Mouse (Mus musculus) heart, embryonic 10.5 days (tissue): ENCODE data around the gene Mboat2. TPM values are rescaled to one million over a fixed set of nuclear protein-coding genes. Genes with fewer than 3 reads are reported as not detected.
A peak's percentile ranks its signal among the peaks of the same experiment; 100 is the strongest.

ENCODE experiments used
- DNase-seq: peaks from one replicate; pipeline ENCODE4 v3.0.0-alpha.2; 2017; ENCODE audit warnings: low spot score
- H3K27ac ChIP-seq: fragments of 300-500 bp; sonication (generic); 2 replicates; pipeline ENCODE4 v1.5.1; 2016; ENCODE audit warnings: mild to moderate bottlenecking
- H3K27me3 ChIP-seq: fragments of 300-500 bp; sonication (generic); 2 replicates; pipeline ENCODE4 v1.6.1; 2016; ENCODE audit warnings: mild to moderate bottlenecking; ENCODE audit not compliant: poor library complexity, insufficient read depth, severe bottlenecking
- H3K36me3 ChIP-seq: fragments of 300-500 bp; sonication (generic); 2 replicates; pipeline ENCODE4 v1.6.1; 2016; ENCODE audit warnings: mild to moderate bottlenecking, moderate library complexity
- H3K4me1 ChIP-seq: fragments of 300-500 bp; sonication (generic); 2 replicates; pipeline ENCODE4 v1.6.1; 2016; ENCODE audit warnings: mild to moderate bottlenecking
- H3K4me3 ChIP-seq: fragments of 300-500 bp; sonication (generic); 2 replicates; pipeline ENCODE4 v1.5.1; 2016; ENCODE audit warnings: mild to moderate bottlenecking, moderate library complexity
- H3K9me3 ChIP-seq: fragments of 300-500 bp; sonication (generic); 2 replicates; pipeline ENCODE4 v1.6.1; 2016; ENCODE audit warnings: mild to moderate bottlenecking, moderate library complexity
- WGBS: fragments of 180-500 bp; shearing (Covaris S2); methylation state at CpG from one replicate; pipeline ENCODE4 v1.1.7; 2016; 5-methylcytosine and 5-hydroxymethylcytosine counted together
- polyA plus RNA-seq: library from polyadenylated mRNA; unstranded; fragments of >200 nt; fragmentation: Nextera tagmentation; extraction: Ambion mirVana; gene quantifications from 2 replicates; pipeline ENCODE4 v1.2.1, GENCODE M21; 2016

Mboat2 gene
- polyA plus RNA-seq, 1 experiment from 2014 or later, result 37.0 TPM

GRCm38 (mm10) chr12:24837947-24838346 lies 7.3 kb downstream of the Mboat2 start:
- Histone ChIP-seq H3K27ac (peak overlapping the region; percentile 59; the same call in 1 of the 2 replicates), H3K36me3 (no peaks in the 10 kb centered on the region), H3K4me1 (peaks cover 77% of the 10 kb centered on the region), H3K9me3 (no peaks in the 10 kb centered on the region), H3K27me3 (no peaks in the 10 kb centered on the region), H3K4me3 (no peak overlapping the region)
- DNase-seq, result no peak
- WGBS, result 57% methylated on average over 2 of the region's 2 CpGs

DNA sequence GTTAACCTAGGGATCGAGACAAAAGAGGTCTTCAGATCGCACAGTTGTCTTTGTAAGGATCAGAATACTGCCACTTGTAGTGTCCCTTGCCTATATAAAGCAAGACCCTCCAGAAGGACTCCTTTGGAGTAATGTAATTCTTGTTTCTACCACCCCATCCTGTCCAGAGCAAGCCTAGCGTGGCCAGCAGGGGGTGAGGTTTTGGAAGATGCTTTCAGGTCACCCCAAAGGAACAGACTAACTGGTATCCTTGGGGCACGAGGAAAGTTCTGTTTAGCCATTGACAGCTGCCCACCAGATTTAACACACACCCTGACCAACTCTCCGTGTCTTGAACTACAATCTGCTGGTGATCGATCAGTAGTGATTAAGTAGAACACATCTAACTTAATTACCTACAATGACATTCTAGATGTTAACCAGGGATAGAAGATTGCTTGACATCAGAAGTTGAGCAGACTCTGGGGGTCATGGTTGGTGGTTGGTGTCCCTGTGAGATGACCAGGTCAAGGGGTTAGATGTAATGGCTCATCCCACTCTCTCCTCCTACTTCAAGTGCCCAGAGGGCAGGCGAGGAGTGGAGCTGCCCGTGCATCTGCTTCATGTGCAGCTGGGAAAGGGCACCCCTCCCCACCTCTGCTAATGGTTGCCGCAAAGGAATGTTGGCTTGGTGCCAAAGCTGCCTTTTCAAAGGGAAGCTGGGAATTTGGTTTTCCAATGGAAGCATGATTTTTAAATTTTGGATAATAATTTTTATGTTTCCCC lies 10.6 kb downstream of the Mboat2 start:
- H3K9me3 ChIP-seq, result no peaks in the 10 kb centered on the region
- no peak overlapping the region for H3K4me3 ChIP-seq
- peak; percentile 82 for DNase-seq
- peak overlapping the region; percentile 56 for H3K27ac ChIP-seq
- H3K36me3 ChIP-seq, result no peaks in the 10 kb centered on the region
- H3K27me3 ChIP-seq, result no peaks in the 10 kb centered on the region
- peaks cover 90% of the 10 kb centered on the region for H3K4me1 ChIP-seq
- WGBS, result 53% methylated on average over 9 of the region's 9 CpGs

DNA sequence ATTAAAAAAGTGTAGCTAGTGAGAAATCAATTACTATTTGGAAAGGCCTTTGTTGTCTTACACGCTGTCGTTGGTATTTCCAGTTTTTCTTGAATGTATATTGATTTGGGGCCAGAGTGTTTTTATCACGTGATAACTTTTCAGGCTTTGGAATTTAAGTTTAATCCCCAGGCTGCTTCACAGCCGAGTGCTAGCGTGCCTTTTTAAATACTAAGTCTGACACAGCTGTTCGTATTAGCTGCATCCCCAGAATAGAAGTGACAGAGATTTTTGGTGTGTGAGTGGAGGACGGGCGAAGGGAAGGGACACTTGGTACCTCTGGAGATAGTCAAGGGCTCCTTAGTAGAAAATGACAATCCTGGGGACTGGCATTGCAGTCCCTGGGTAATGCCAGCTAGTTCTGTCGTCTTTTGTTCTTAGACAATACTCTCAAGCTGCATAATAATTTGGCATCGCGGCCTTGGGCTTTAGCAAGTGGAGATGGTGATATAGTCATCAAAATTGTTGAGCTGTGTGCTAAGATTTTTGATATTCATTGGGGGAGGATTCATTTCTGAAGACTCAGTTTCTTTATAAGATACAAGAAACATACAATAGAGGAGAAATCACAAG lies 11.7 kb downstream of the Mboat2 start:
- no peak overlapping the region for H3K4me3 ChIP-seq
- no peaks in the 10 kb centered on the region for H3K36me3 ChIP-seq
- no peak for DNase-seq
- peaks cover 81% of the 10 kb centered on the region for H3K4me1 ChIP-seq
- H3K9me3 ChIP-seq, result no peaks in the 10 kb centered on the region
- WGBS, result 67% methylated on average over 11 of the region's 11 CpGs
- peak overlapping the region; percentile 22; the same call in 1 of the 2 replicates for H3K27ac ChIP-seq
- no peaks in the 10 kb centered on the region for H3K27me3 ChIP-seq

GRCm38 (mm10) chr12:24843395-24844072 lies 12.9 kb downstream of the Mboat2 start:
- peaks cover 80% of the 10 kb centered on the region for H3K4me1 ChIP-seq
- no peak for DNase-seq

GRCm38 (mm10) chr12:24845344-24845743 lies 14.7 kb downstream of the Mboat2 start:
- H3K27me3 ChIP-seq, result no peaks in the 10 kb centered on the region
- peaks cover 70% of the 10 kb centered on the region for H3K4me1 ChIP-seq
- WGBS, result 74% methylated on average over 4 of the region's 4 CpGs
- H3K9me3 ChIP-seq, result no peaks in the 10 kb centered on the region
- DNase-seq, result no peak
- H3K4me3 ChIP-seq, result no peak overlapping the region
- no peak overlapping the region for H3K27ac ChIP-seq
- no peaks in the 10 kb centered on the region for H3K36me3 ChIP-seq

More at GRCm38 (mm10) chr12:24843395-24844072, 12.9 kb downstream of the Mboat2 start:
- no peaks in the 10 kb centered on the region for H3K36me3 ChIP-seq
- 29% methylated on average over 7 of the region's 7 CpGs for WGBS
- H3K4me3 ChIP-seq, result peak overlapping the region; percentile 5; the same call in 1 of the 2 replicates
- H3K27me3 ChIP-seq, result no peaks in the 10 kb centered on the region
- H3K9me3 ChIP-seq, result no peaks in the 10 kb centered on the region
- H3K27ac ChIP-seq, result peak overlapping the region; percentile 6; the same call in 1 of the 2 replicates

- Histone ChIP-seq H3K4me3 (no peak overlapping the region), H3K9me3 (no peaks in the 10 kb centered on the region), H3K27me3 (no peaks in the 10 kb centered on the region), H3K27ac (0 out of 2 replicates have a peak overlapping the region, but pooled peaks have one; percentile 56), H3K36me3 (no peaks in the 10 kb centered on the region), H3K4me1 (peaks cover 66% of the 10 kb centered on the region)
- DNase-seq, result no peak
- 74% methylated on average over 5 of the region's 5 CpGs for WGBS
Observed at GRCm38 (mm10) chr12:24848107-24848506, 17.4 kb downstream of the Mboat2 start.

DNA sequence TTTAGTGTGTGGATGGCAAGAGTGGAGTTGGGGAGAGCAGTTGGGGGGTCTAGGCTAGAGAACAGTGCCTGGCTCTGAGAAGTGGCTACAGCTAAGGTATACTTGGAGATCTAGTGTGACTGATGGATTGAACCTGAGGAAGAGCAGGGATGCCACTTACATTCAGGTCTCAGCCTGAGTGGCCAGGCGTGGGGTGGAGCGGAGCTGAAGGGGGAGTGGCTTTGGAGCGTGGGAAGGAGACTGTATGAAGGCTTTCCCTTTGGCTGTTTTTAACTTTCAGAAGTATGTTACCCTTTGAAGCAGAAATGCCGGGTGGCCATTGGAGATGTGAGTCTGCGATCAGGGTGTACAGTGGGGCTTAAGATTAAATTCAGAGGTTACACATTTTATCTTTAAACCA lies 26.7 kb downstream of the Mboat2 start:
- Histone ChIP-seq H3K9me3 (no peaks in the 10 kb centered on the region), H3K4me3 (no peak overlapping the region), H3K36me3 (no peaks in the 10 kb centered on the region), H3K27ac (no peak overlapping the region), H3K27me3 (no peaks in the 10 kb centered on the region), H3K4me1 (peaks cover 27% of the 10 kb centered on the region)
- no peak for DNase-seq
- 89% methylated on average over 5 of the region's 5 CpGs for WGBS

DNA sequence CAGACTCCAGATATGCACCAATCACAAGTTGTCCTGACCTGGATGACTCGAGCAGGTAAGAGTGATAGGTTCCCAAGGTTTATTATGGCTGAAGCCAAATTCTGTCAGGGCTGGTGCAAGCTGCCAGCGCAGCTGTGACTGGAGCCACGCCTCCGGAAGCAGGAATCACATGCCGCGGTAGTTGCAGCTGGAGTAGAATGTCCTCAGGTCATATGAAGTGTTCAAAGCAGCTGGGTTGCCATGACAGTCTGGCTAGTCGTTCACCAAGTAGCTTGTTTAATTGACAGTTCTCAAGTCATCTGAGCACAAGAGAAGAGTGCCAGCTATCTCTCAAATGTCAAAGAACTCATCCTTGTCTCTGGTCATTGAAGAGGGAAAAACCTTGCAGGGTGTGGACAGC lies 28.7 kb downstream of the Mboat2 start:
- Histone ChIP-seq H3K4me1 (peaks cover 24% of the 10 kb centered on the region), H3K4me3 (no peak overlapping the region), H3K9me3 (no peaks in the 10 kb centered on the region), H3K27me3 (no peaks in the 10 kb centered on the region), H3K27ac (no peak overlapping the region), H3K36me3 (no peaks in the 10 kb centered on the region)
- no peak for DNase-seq
- WGBS, result 66% methylated on average over 7 of the region's 7 CpGs

DNA sequence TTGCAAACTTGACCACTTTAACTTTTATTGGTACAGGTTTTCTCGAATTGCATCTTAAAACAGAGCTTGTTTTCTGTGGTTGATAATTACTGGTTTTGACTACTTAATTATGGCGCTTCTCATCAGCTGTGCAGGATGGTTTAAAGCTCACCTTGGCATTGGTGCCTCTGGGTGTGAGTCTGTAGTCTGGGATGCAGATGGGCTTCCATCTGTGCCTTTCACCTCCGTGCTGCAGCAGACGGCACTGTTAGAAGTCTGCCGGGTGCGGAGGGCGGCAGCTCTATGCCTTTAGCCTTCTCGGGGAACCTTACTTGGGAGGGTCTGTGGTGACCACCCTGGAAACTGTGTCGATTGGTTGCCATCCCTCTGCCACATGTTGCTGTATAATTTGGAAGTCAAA lies 29.8 kb downstream of the Mboat2 start:
- no peaks in the 10 kb centered on the region for H3K27me3 ChIP-seq
- no peaks in the 10 kb centered on the region for H3K9me3 ChIP-seq
- DNase-seq, result no peak
- no peak overlapping the region for H3K27ac ChIP-seq
- peaks cover 34% of the 10 kb centered on the region for H3K4me1 ChIP-seq
- H3K36me3 ChIP-seq, result no peaks in the 10 kb centered on the region
- WGBS, result 86% methylated on average over 9 of the region's 9 CpGs
- no peak overlapping the region for H3K4me3 ChIP-seq

DNA sequence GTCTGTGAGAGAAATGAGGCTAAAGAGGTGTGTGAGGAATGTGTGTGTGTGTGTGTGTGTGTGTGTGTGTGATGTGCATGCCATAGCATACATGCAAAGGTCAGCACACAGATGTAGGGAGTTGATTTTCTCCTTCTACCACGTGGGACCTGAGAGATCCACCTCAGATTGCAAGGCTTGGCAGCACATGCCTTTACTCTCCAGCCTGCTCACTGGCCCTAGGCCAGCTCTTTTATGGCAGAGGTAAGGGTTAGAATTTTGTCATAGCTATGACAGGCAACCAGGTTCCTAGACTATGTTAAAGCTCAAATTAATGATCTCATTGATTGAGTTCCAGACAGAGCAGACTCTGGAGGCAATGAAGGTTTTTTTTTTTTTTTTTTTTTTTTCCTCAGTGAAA lies 33.1 kb downstream of the Mboat2 start:
- Histone ChIP-seq H3K4me3 (no peak overlapping the region), H3K36me3 (no peaks in the 10 kb centered on the region), H3K4me1 (peaks cover 33% of the 10 kb centered on the region), H3K27me3 (no peaks in the 10 kb centered on the region), H3K9me3 (no peaks in the 10 kb centered on the region), H3K27ac (no peak overlapping the region)
- WGBS, result 86% methylated on average over 1 of the region's 1 CpGs
- DNase-seq, result no peak

GRCm38 (mm10) chr12:24866645-24867044 lies 36.0 kb downstream of the Mboat2 start:
- H3K9me3 ChIP-seq, result no peaks in the 10 kb centered on the region
- 76% methylated on average over 6 of the region's 6 CpGs for WGBS
- H3K27ac ChIP-seq, result peak overlapping the region; percentile 64; the same call in 1 of the 2 replicates

DNA sequence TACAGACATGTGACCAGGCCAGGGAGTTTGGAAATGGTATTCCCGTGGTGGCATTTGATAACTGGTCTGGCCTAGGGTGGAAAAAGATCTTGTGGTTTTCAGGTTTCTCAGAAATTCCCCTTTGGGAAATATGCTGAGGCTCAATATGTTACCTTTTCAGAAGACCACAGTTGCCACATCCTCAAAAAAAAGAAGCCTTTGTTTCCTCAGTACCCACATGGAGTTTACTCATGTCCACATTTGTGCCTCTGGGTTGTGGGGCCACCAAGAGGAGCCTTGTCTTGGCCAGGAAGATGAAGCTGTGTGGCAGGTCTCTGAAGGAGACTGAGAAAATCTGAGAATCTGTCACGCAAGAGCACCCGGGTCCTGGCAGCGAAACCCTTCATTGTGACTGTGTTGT lies 38.0 kb downstream of the Mboat2 start:
- 82% methylated on average over 4 of the region's 4 CpGs for WGBS

More at GRCm38 (mm10) chr12:24866645-24867044, 36.0 kb downstream of the Mboat2 start:
- Histone ChIP-seq H3K36me3 (no peaks in the 10 kb centered on the region), H3K27me3 (no peaks in the 10 kb centered on the region), H3K4me1 (peaks cover 26% of the 10 kb centered on the region), H3K4me3 (no peak overlapping the region)
- no peak for DNase-seq

GRCm38 (mm10) chr12:24869231-24869630 lies 38.6 kb downstream of the Mboat2 start:
- Histone ChIP-seq H3K4me3 (no peak overlapping the region), H3K27me3 (no peaks in the 10 kb centered on the region), H3K36me3 (no peaks in the 10 kb centered on the region), H3K27ac (no peak overlapping the region), H3K4me1 (peaks cover 31% of the 10 kb centered on the region), H3K9me3 (no peaks in the 10 kb centered on the region)
- no peak for DNase-seq
- WGBS, result 83% methylated on average over 5 of the region's 5 CpGs

More for the DNA sequence above, 38.0 kb downstream of the Mboat2 start:
- Histone ChIP-seq H3K27ac (no peak overlapping the region), H3K36me3 (no peaks in the 10 kb centered on the region), H3K9me3 (no peaks in the 10 kb centered on the region), H3K4me1 (peaks cover 31% of the 10 kb centered on the region), H3K27me3 (no peaks in the 10 kb centered on the region), H3K4me3 (no peak overlapping the region)
- DNase-seq, result no peak
